Mouse (Mus musculus) T-helper 1 cell (primary cell): ENCODE results near the gene Elp6.
"Not testable (repeated sequence)": the region's sequence is repeated elsewhere in the genome, so short reads cannot be mapped to it uniquely, and the experiment has no call there.

Experiments used
- in situ Hi-C: fragments of 300-600 bp; cut with MboI, MseI; formaldehyde crosslinking; loops from one replicate; pipeline ENCODE4 v1.15.1; 2025; ENCODE audit warnings: high pct_unique_total_duplicates

Elp6 gene

DNA sequence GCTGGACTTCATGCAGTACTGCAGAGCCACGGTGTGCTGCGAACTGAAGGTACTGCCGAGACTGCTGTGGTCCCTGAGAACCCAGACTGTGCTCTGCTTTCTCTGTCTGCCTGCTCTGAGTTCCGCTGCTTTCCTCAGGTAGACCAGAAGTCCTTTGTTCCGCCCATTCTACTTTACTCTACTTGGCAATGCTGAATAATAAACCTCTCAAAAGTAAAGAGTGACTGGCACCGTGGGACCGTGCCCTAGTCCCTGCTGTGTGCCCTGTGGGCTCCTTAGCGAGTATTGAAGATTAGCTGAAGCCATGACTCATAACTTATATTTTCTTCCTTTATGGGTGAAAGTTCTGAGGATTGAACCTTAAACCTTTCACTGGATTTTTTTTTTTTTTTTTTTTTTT is 10.9 kb downstream of the Elp6 start:
- in situ Hi-C loops = no loop called here

DNA sequence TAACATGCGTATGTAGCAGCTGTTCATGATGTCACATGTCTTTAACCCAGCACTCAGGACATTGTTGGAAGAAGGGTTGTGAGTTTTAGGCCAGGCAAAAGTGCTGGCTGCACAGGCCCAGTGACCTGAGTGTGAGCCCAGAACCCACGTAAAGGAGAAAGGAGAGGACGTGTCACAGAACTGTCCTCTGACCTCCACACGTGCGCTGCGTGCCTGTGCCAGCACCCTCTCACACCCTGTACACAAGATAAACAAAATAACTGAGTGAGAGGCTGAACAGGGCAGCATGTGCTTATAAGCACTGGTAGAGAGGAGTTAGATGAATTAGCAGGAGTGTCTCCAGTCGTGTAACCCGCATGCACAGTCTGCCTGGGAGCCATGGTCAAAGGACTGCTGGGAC is 11.5 kb downstream of the Elp6 start:
- in situ Hi-C loops = no loop called here

DNA sequence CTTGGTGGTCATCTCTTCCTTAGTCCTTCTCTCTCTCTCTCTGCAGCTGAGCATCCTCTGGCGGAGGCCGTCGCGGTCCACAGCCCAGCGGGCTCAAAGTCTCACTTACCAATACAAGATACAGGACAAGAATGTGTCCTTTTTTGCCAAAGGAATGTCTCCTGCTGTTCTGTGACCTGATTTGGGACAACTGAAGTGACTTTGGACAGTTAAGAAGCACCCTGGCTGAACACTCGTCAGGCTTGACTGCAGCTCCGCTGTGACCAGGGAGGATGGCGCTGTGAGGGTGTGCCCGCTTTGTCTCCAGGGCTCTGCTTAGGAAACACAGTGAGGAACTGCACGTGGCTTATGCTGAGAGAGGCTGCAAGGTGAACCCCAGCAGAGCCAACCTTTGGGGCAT is 15.8 kb downstream of the Elp6 start:
- in situ Hi-C loops = no loop called here

DNA sequence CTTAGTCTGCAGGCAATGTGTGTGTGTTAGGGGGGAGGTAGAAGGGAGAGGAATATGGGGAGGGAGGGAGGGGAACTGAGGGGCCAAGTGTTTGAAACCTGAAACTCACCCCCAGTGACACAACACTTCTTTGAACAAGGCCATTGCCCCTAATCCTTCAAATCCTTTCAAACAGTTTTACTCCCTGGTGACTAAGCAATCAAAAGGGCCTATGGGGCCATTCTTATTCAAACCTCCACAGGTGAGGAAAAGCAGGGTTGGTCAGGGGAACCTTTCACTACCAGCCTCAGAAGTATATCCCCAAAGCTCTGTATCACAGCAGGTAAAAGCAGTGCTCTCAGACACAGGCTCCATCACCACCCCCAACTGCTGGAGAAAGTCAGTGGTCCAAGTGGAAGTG is 18.0 kb downstream of the Elp6 start:
- in situ Hi-C loops = no loop called here

DNA sequence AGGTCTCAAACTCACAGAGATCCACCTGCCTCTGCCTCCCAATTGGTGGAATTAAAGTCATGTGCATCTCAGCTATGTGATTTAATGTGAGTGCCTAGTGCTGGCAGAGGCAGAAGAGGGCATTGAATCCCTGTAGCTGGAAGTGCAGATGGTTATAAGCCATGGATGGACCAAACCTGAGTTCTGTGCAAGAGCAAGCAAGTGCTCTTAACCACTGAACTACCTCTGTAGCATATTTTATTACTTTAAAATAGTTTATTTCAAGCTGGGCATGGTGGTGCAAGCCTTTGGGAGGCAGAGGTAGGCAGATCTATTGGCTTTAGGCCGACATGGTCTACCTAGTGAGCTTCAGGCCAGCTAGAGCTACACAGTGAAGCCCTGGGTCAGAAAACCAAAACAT is 19.2 kb downstream of the Elp6 start:
- in situ Hi-C loops = no loop called here

DNA sequence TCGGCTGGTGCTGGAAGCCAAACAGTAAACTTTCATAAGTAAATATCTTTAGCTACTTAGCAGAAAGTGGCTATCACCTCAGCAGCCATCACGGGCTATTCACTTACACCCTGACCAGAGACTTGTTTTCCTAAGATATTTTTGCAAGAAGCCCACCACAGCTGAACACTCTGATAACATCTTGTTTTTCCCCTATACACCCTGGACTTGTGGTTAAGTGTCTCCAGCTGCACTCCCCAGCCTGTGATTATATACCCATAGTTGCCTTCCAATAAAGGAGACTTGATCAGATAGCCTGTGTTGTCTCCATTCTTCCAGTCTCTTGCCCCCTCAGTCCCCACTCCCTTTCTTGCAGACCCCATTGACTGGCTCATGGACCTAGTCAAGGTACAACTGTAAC is 23.2 kb downstream of the Elp6 start:
- in situ Hi-C loops = no loop called here

DNA sequence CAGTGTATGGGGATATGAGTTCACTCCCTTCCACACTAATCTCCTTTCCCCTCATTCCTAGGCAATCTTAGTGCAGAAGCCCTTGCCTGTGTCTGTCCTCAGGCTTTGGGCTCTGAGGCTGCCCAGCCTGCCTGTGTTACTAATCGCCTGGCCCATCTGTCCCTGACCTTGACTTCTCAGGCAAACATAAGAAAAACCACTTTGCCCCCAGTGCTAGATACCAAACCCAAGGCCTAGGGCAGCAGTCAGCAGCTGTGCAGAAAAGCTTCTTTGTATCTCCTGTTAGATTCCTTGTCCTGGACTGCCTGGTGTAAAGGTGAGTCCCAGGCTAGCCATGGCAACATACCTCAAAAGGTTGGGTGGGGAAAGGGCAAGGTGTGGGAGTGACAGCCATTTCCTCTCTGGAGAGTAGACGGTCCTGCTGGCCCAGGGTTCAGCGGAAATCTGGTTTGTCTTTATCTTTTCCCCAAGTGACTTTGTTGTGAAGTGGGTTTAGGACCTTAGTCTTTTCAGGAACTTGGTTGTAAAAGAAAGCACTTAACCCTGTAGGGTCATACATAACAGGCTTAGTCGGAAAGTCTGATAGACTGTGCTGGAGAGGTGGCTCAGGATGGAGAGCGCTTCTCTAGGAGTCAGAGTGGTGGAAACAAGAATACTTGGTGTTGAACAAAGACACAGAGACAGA is 24.1 kb downstream of the Elp6 start:
- in situ Hi-C loops = no loop called here

DNA sequence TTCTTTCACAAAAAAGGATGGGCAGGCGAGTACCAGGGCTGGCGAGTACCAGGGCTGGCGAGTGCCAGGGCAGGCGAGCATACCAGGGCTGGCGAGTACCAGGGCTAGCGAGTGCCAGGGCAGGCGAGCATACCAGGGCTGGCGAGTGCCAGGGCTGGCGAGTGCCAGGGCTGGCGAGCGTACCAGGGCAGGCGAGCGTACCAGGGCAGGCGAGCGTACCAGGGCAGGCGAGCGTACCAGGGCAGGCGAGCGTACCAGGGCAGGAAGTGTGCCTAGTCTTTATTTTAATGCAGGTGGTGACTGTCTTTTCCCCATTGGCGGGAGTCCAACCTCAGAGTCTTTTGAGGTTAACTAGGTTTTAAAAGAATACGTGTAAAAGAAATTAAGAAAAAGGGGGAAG is 24.7 kb downstream of the Elp6 start:
- in situ Hi-C loops = no loop called here

DNA sequence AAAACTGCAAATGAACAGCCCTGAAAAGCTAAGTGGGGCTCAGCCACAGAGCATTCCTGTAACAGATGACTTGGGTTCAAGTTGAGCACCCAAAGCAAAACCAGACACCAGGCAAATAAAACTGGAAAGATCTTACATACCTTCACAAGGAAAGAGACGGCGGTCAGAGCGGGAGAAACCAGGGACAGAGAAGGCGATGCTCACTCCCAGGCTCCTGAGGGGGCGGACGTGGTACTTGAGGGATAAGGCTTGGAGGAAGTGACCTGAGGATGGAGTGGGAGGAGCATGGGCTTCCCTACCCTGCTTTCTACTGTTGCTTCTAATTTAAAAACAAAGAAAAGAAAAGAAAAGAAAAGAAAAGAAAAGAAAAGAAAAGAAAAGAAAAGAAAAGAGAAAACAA is 25.4 kb downstream of the Elp6 start:
- in situ Hi-C loops = no loop called here

DNA sequence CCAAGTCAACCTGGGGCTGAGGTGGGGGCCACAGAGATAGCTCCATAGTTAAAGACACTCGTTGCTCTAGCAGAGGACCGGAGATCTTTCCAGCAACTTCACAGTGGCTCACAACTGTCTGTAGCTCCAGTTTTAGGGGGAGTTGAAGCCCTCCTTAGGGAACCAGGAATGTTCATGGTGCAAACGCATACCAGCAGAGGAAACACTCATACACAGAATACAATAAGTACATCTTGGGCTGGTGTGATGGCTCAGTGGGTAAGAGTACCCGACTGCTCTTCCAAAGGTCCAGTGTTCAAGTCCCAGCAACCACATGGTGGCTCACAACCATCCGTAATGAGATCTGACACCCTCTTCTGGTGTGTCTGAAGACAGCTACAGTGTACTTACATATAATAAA is 25.9 kb downstream of the Elp6 start:
- in situ Hi-C loops = not testable (repeated sequence)

DNA sequence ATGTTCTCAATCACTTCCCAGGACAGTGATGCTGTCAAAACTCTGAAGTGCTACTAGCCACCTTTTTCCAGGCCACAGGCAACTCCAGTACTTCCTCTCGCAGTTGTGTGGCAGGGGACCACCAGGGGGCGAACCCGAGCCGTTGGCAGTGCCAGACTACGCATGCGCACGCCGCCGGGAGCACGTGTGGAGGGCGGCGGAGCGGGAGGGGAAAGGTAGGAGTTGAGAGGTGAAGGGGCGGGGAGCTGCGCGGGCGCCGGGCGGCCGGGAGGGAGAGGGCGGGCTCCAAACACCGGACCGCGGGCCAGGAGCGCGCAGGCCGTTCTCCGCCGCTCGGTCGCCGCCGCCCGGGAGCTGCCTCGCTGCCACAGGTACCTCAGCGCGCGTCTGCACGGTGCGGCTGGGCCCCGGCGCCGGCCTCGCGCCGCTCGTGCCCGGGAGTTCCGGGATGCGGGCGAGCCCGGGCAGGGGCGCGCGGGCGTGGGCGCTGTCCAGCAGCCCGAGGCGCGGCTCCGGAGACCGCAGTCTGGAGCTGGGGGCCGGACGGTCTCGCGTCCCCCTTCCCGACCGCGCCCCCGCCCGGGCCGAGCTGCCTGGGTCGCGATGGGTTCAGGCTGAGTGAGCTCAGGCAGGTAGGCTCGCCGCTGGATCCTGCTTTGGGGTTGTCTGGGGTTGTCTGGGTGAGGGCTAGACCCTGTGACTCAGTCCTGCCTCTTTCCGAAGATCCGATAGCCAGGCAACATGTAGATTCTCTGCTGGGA is 28.3 kb downstream of the Elp6 start, which contains the start of gene Scap:
Scap (plus strand) TSS at position 154 of the 761 bp plus-strand sequence.
- in situ Hi-C loops = no loop called here

DNA sequence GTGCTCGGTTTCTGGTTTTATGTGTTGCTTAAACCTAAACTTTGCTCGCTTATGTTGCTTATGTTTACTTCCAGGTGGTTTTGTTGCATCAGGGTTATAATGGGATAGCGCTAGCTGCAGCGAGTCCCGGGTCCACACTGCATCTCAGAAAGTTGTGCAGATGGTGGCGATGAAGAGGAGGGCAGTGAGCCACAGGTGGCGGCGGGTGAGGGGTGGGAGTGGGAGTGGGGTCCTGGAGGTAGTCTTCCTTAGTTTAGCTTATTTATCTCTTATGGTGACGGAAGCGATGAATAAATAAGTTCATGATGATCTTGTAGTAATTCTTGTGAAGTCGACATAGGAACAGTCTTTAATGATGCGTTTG is 28.9 kb downstream of the Elp6 start:
- in situ Hi-C loops = no loop called here

DNA sequence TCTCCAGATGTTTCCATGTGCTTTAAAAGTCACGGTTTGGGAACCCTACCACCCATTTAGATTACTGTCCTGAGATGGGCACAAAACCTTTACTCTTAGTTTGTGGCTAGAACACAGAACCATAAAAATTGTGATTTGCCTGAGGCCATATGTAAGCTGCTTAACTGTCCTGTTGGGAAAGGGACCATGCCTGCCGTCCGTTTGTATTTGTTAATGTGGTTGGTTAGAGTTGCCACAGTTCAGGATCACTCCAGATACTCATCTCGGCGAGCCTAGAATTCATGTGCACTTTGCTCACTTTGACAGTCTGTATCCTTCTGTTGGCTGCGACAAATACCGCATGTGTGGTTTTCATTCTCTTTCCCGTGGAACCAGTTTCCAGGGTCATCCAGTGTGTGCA is 29.9 kb downstream of the Elp6 start:
- in situ Hi-C loops = no loop called here

DNA sequence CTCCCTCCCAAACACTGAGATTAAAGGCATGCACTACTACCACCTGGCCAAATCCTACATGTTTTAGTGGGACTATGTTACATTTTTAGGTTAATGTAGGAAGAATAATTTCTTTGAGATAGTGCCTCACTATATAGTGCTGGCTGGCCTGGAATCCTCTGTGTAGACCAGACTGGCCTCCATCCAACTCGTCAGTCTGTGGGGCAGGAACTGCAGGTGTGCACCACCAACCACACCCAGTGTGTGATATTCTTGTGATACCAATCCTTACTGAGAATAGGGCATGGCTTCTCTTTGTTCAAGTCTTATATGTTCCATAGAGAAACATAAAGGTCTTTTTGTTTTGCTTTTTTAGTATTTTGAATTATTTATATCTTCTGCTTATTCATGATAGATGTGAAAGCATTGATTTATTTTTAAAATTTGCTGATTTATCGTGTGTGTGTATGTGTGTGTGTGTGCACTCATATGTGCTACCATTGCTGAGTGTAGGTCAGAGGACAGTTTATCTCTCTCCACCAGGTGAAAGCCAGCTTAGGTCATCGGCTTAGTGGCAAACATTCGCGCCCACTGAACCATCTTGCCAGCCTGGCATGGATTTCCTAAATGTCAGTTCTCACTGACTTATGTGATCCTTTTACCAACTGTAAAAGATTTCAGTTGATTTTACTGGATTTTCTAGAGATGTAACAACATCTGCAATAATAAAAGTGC is 35.2 kb downstream of the Elp6 start:
- in situ Hi-C loops = no loop called here

DNA sequence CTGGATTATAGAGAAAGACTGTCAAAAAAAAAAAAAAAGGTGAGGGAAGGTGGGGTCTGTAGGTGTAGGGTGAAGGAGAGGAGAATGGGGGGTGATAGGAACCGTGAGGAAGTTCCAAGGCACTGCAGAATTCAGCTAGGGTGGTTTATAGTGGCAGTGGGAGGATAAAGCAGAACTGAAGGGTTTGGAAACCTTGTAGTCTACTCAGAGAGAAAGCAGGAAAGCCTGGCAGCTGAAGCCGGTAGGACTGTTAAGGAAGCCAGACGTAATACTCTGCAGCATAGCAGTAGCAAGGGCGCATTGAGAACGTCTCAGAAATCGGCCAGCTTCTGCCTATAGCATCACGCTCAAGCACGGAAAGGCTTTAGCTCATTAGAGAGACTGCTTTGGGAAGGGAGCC is 37.0 kb downstream of the Elp6 start:
- in situ Hi-C loops = no loop called here

DNA sequence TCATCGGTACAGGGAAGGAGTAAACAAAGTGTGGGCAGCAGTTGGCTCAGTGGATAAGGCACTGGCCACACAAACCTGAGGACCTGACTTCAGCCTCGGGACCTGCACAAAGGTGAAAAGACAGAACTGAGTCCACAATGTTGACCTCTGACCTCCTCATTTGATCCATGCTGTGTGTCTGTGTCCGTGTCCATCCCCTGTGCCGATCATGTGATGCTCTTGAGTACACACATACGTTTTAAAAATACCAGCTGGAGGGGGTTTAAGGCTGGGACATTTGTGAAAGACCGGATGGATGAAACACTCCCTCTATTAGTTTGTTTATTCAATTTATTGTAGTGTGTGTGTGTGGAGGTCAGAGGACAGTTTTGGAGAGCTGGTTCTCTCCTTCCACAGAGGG is 38.8 kb downstream of the Elp6 start:
- in situ Hi-C loops = no loop called here

DNA sequence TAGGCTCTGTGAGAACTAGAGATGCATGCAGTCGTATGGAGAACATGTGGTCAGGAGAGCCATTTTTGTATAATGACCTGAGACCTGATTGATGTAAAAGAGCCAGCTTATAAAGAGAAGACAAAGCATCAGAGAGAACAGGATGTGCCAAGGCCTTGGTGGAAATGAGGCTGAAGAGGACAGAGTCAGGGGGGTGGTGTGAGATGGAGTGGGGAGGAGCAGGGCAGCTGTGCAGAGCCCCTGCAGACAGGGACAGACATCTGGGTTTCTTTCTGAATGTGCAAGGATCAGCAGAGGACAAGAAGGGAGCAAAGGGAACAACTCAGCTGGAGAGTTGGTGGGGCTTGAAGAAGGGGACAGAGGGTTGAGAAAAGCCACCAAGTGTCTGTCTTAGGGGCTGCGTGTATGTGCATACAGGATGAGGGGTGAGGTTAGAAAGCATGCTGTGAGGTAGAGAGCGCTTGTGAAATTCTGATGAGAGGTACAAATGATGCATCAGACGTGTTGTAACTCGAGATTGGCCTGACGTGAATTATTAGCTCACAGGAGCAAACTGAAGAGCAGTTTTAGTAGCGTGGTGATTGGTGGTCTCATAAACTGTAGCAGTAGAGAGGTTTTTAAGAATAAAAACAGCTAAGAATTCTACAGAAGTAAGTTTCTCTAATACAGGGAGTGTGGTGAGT is 40.2 kb downstream of the Elp6 start:
- in situ Hi-C loops = no loop called here

DNA sequence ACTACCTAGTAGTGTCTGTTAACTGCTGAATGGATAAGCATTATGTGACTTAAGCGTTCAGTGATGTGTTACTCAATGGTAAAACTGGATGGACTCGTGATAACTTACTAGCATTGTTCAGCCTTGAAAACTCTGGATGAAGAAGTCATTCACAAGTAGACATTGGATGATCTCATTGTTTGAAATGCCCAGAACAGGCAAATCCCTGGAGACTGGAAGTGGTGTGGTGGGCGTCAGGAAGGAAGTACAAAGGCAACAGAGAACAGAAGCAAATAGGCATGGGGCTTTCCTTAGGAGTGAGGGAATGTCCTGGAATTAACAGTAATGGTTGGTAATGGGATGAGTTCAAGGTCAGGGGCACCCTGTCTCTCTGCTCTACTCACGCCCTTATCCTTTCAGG is 43.9 kb downstream of the Elp6 start:
- in situ Hi-C loops = no loop called here

DNA sequence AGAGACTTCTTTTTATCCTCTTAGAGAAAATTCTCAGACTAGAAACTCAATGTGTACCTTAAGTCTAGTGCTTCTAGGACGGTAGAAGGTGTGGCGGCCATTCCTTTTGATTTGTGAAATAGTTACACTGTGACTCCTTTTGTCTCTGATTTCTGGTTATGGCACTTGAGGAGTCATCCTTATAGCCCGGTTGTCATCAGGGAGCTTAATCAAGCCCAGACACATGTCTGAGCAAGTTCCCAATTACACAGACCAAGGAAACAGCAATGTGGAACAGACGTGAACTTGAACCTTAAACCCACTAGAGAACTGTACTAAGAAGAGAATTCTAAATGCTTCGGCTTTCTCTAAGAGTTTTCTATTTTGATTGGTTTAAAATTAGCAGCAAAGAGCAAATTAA is 45.2 kb downstream of the Elp6 start:
- in situ Hi-C loops = no loop called here

DNA sequence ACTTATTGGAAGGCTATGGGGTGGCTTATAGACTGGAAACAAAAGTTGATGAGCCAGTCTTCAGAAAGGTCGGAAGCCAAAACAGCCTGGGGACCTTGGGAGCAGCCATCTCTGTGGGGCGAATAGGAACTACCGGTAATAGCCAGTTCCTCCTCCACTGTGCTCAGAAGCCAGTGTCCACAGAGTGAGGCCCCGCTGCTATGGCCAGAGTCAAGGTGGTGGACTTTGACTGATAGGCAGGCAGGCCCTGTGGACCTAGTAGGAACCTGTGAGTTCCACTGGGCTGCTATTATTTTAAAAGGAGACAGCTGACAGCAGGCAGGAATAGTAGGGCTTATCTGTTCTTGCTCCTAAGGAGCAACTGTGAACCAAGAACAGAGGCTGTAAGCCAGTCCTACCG is 45.6 kb downstream of the Elp6 start:
- in situ Hi-C loops = no loop called here

DNA sequence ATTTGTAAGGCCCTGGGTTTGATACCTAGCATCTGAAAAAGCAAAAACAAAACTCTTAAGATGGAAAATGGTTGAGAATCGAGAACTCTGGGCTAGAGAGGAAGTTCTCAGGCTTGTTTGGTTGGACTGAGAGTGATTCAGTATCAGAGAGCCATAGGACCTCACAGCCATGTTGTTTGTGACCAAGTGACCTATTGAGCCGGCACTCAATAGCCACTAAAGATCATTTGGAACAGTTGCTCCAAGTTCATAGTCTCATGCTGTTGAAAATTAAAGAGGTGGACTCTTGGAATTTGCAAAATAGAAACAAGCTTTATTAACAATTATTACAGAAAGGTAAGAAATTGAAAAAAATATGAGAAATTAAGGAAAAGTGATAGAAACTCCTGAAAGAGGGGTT is 46.4 kb downstream of the Elp6 start:
- in situ Hi-C loops = no loop called here

DNA sequence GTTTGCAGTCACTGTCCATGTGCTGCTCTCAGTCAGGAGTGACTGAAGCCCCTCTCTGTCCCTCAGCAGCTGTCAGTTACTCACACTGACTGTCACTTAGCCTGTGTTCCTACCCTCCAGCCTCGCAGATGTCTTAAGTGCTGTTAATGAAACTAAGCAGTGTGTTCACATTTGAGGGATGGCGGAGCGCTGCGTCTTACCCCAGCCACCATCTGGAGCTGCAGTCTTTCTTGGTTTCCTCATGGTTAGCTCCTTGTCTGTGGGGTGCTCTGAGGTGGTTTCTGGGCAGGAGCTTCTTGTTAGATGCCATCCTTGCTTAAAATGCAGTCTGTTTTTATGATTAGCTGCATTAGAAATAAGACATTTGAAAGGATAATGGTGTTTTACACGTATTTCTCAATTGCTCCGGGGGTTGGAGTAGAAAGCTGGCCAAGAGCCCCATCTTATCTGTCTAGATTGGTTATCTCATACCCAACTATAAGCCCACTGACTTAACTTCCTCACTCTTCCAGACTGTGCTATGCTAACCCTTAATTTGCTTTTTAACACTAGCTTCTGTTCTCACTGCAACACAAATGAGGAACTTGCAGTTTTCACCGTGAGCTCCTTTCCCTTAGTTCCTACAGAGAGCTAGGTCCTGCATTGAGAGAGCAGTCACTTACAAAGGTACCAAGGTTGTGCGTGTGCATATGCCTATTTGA is 47.1 kb downstream of the Elp6 start:
- in situ Hi-C loops = no loop called here
